Comparison of ENCODE assay signal across 15 mouse cellular contexts in the genomic region with DNA sequence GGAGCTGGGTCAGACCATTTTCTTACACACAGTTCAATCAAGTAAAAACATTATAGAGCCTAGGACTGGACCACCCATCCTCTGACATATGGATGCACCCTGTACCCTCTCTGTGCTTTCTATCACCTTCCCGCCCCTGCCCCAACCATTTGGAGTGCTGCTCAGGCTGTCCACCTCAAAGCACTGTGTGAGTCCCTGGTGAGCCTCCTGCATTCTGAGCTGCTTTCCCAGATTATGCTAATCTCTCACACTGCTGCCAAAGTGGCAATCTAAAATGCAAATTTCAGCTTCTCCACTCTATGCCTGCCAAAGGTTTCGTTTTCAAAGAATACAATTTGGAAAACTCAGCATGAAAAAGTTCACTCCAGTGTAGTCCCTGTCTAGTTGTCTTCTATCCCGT. TPM values are rescaled to one million over a fixed set of nuclear protein-coding genes. Genes with fewer than 3 reads are reported as not detected.
DNase-seq lines count a peak whose midpoint lies in the region; ATAC-seq and TF ChIP-seq lines count a peak whose summit lies in the region.
"Had no signal": no experiment of that assay in that cellular context is flagged by ENCODE, and none has a peak within 500 bp of the region (broad histone marks: within the 10 kb centered on the region; RNA-seq: fewer than 3 reads in every experiment).

No protein-coding gene starts in this region.

- no peak overlapping the region for H3K9ac ChIP-seq in heart, embryonic 12.5 days
- H3K9ac ChIP-seq in hindbrain, postnatal 0 days (replicated peaks; ENCODE audit: low read length): peak overlapping the region; percentile 28; the same call in 1 of the 2 replicates
- H3K9ac ChIP-seq in neural tube, embryonic 15.5 days (replicated peaks): no peak overlapping the region
- H3K9ac ChIP-seq: liver, embryonic 14.5 days had no signal

- H3K27ac ChIP-seq in heart, embryonic 12.5 days (ENCODE audit: poor library complexity, severe bottlenecking): no peak overlapping the region
- H3K27ac ChIP-seq in hindbrain, postnatal 0 days: peak overlapping the region; percentile 80
- H3K27ac ChIP-seq in neural tube, embryonic 15.5 days (replicated peaks): peak overlapping the region; percentile 76; the same call in 1 of the 2 replicates
- H3K27ac ChIP-seq: gastrocnemius, adult 2 months; liver, embryonic 14.5 days had no signal

- intact Hi-C loops in heart, postnatal 10 days (cut with DNase I): no loop called here

- TF ChIP-seq POLR2A in lung, adult 2 months (IDR thresholded peaks at IDR 0.05; ENCODE audit: borderline replicate concordance, extremely low read depth, low read depth, low read length): no peak

- no peaks in the 10 kb centered on the region for H3K9me3 ChIP-seq in heart, embryonic 12.5 days (replicated peaks)
- H3K9me3 ChIP-seq in hindbrain, postnatal 0 days (ENCODE audit: low read length): no peaks in the 10 kb centered on the region
- no peaks in the 10 kb centered on the region for H3K9me3 ChIP-seq in neural tube, embryonic 15.5 days (replicated peaks)

- ATAC-seq in heart, embryonic 12.5 days (ENCODE audit: insufficient number of reproducible peaks, low FRiP score): no peak
- peak; percentile 75 for ATAC-seq in hindbrain, postnatal 0 days
- ATAC-seq in neural tube, embryonic 15.5 days (ENCODE audit: low FRiP score): peak; percentile 54

- DNase-seq in heart, postnatal 10 days: no peak
- DNase-seq in retina, postnatal 1 day: peak; percentile 16
- DNase-seq in retina, embryonic 14.5 days (ENCODE audit: low spot score): no peak
- peak; percentile 72 for DNase-seq in hindbrain, postnatal 0 days (ENCODE audit: low spot score)
- DNase-seq in liver: no peak
- no peak for DNase-seq in lung, adult 2 months
- DNase-seq: adrenal gland, postnatal 10 days; gastrocnemius, adult 2 months; heart, postnatal 14 days; kidney, adult 2 months; lung, postnatal 36 days; thymus, postnatal 14 days had no signal

- no peak for TF ChIP-seq CTCF in hindbrain, postnatal 0 days (IDR thresholded peaks at IDR 0.05; ENCODE audit: low read depth)
- TF ChIP-seq CTCF in lung, adult 2 months (IDR thresholded peaks at IDR 0.05; ENCODE audit: insufficient read depth, low read length): no peak

- no peak overlapping the region for H3K4me3 ChIP-seq in heart, embryonic 12.5 days
- peak overlapping the region; percentile 8; the same call in 1 of the 2 replicates for H3K4me3 ChIP-seq in hindbrain, postnatal 0 days (ENCODE audit: low read length)
- H3K4me3 ChIP-seq in neural tube, embryonic 15.5 days (replicated peaks): no peak overlapping the region
- H3K4me3 ChIP-seq in lung, adult 2 months (replicated peaks; ENCODE audit: extremely low read depth, low read depth, low read length): no peak overlapping the region
- H3K4me3 ChIP-seq: gastrocnemius, adult 2 months had no signal

- H3K36me3 ChIP-seq in heart, embryonic 12.5 days: no peaks in the 10 kb centered on the region
- no peaks in the 10 kb centered on the region for H3K36me3 ChIP-seq in hindbrain, postnatal 0 days (ENCODE audit: insufficient read depth, low read length)
- H3K36me3 ChIP-seq in neural tube, embryonic 15.5 days: no peaks in the 10 kb centered on the region

- H3K27me3 ChIP-seq in heart, embryonic 12.5 days (replicated peaks): no peaks in the 10 kb centered on the region
- no peaks in the 10 kb centered on the region for H3K27me3 ChIP-seq in hindbrain, postnatal 0 days (ENCODE audit: insufficient read depth, low read length)
- H3K27me3 ChIP-seq in neural tube, embryonic 15.5 days (replicated peaks): no peaks in the 10 kb centered on the region

- H3K4me2 ChIP-seq in heart, embryonic 12.5 days: 0 out of 2 replicates have a peak overlapping the region, but pooled peaks have one; percentile 45
- H3K4me2 ChIP-seq in hindbrain, postnatal 0 days (ENCODE audit: low read depth, low read length): peak overlapping the region; percentile 42
- H3K4me2 ChIP-seq in neural tube, embryonic 15.5 days: peak overlapping the region; percentile 11

- peaks cover 52% of the 10 kb centered on the region for H3K4me1 ChIP-seq in heart, embryonic 12.5 days (replicated peaks)
- peaks cover 6% of the 10 kb centered on the region for H3K4me1 ChIP-seq in hindbrain, postnatal 0 days (ENCODE audit: insufficient read depth, low read length)
- peaks cover 30% of the 10 kb centered on the region for H3K4me1 ChIP-seq in neural tube, embryonic 15.5 days
- H3K4me1 ChIP-seq in lung, adult 2 months (ENCODE audit: control insufficient read depth, insufficient read depth, low read length): no peaks in the 10 kb centered on the region

- WGBS in heart, embryonic 12.5 days: 63% methylated on average over 3 of the region's 3 CpGs
- WGBS in hindbrain, postnatal 0 days: 16% methylated on average over 3 of the region's 3 CpGs
- 26% methylated on average over 3 of the region's 3 CpGs for WGBS in neural tube, embryonic 15.5 days
- 63% methylated on average over 3 of the region's 3 CpGs for WGBS in lung, adult 2 months

RNA-seq across cellular contexts. Expression of gene Ddhd1, which starts 14.5 kb away (rescaled TPM):
- polyA plus RNA-seq in heart, embryonic 12.5 days (2016; fragmentation: Nextera tagmentation; extraction: Ambion mirVana): 12.6 and 16.3 TPM in 2 replicates
- total RNA-seq in heart, postnatal 10 days (2021): 10 to 100 TPM; 12.7 TPM
- 53.0 and 64.2 TPM in 2 replicates for total RNA-seq in hindbrain, postnatal 0 days (2014; rRNA removed)
- 15.0 and 17.2 TPM in 2 replicates for polyA plus RNA-seq in hindbrain, postnatal 0 days (2015; fragmentation: Nextera tagmentation; extraction: Ambion mirVana)
- 20.0 and 20.1 TPM in 2 replicates for polyA plus RNA-seq in neural tube, embryonic 15.5 days (2015; fragmentation: Nextera tagmentation; extraction: Ambion mirVana)
- polyA plus RNA-seq in lung, adult 2 months (2012; rRNA removed): 18.3 and 20.6 TPM in 2 replicates

Comparison
In these comparisons a context has a peak if more than half of its experiments do, and no peak if none do; other contexts are left out.
1. DNase-seq: peak in retina, postnatal 1 day (single experiment) and hindbrain, postnatal 0 days (single experiment); none in heart, postnatal 10 days (0 of 2), retina, embryonic 14.5 days (single experiment), liver (single experiment) and lung, adult 2 months (single experiment).
2. Peak in every context shown above with its lines, with median percentiles within 50 percentile points of each other: H3K4me2 ChIP-seq.